Mouse (Mus musculus) CH12.LX (cell line): Measurements from ENCODE around the gene Ywhag.
A peak's percentile ranks its signal among the peaks of the same experiment; 100 is the strongest.

Source experiments
- CTCF ChIP-seq, 2 experiments: IDR thresholded peaks in 1 of 2; conservative IDR thresholded peaks in 1 of 2; 2 replicates each; pipeline ENCODE4 v1.5.1; 2011 to 2012; ENCODE audit warnings: low read depth in 2 of 2, low read length in 2 of 2, improper control_type of control experiment in 1 of 2, inconsistent platforms in 1 of 2, mild to moderate bottlenecking in 1 of 2, moderate library complexity in 1 of 2
- ETS1 ChIP-seq: conservative IDR thresholded peaks from 2 replicates; pipeline ENCODE4 v1.6.1; 2012; ENCODE audit warnings: low read depth, mild to moderate bottlenecking, inconsistent platforms, low read length, improper control_type of control experiment, moderate library complexity
- GABPA ChIP-seq: IDR thresholded peaks from 2 replicates; pipeline ENCODE4 v1.6.1; 2012; ENCODE audit warnings: low read depth, low read length, improper control_type of control experiment, inconsistent platforms; ENCODE audit not compliant: insufficient replicate concordance
- JUND ChIP-seq: conservative IDR thresholded peaks from 2 replicates; pipeline ENCODE4 v1.6.1; 2011; ENCODE audit warnings: low read depth, low read length, improper control_type of control experiment
- MAFK ChIP-seq: IDR thresholded peaks from 2 replicates; pipeline ENCODE4 v1.6.1; 2011; ENCODE audit warnings: low read length, improper control_type of control experiment; ENCODE audit not compliant: insufficient replicate concordance
- POLR2A ChIP-seq: IDR thresholded peaks from 2 replicates; pipeline ENCODE4 v1.6.1; 2011; ENCODE audit warnings: low read depth, mild to moderate bottlenecking, improper control_type of control experiment, low read length
- ZNF384 ChIP-seq: IDR thresholded peaks from 2 replicates; pipeline ENCODE4 v1.6.1; 2012; ENCODE audit warnings: low read depth, low read length, improper control_type of control experiment, inconsistent platforms

- TF ChIP-seq MAFK (no peak), ZNF384 (no peak), CTCF (conservative IDR thresholded peaks at IDR 0.05 in 1 of 2, IDR thresholded peaks at IDR 0.05 in 1 of 2; ENCODE audit: low read depth in 2 of 2, low read length in 2 of 2) (peak; percentile 47 to 79; a peak in 3 of 4 replicates), GABPA (no peak), ETS1 (no peak), POLR2A (no peak), JUND (no peak)
Measured at GRCm38 (mm10) chr5:135877180-135877579, 57.2 kb downstream of the Ywhag start.
